Mouse (Mus musculus): ENCODE data around the gene Dhx40.

DNA sequence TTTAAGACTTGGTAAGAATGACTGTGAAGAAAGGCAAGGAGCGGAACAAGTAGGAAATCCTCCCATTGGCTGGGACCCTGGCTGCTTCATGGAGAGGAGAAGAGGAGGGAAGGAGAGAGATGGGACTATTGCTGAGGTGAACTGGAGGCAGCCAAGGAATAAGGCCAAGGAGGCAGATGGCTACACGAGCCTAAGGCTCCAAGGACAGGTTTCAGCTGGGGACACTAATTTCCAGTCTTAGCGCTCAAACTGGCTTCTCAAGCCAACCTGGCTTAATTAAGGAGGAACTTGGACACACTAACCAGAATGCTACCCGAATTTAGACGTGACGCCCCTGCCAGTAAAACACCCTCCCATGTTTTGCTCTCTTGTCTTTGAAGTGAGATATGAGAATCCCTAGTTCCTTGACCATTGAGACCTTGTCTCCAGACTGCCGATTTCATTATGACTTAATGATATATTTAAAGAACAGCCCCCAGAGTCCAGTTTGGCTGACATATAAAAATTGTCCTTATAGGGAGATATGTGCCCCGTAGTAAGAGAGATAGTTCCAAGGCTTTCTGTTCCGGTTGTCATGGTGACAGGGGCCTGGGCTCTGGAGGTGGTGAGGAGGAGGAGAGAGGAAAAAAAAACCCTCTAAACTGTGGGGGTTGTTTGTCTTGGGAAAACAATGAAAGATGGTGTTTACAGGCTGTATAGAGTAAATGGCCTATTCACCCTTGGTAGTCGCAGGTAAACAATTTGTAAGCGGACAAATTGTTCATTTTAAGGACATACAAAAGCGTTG, 48.3 kb upstream of the Dhx40 start:
- no peak for TF ChIP-seq CTCF (IDR thresholded peaks at IDR 0.05; ENCODE audit: control insufficient read depth, insufficient read depth, insufficient read length)
- TF ChIP-seq MYOD1 (IDR thresholded peaks at IDR 0.05; ENCODE audit: control insufficient read depth, insufficient read length, low read depth): no peak
- no peak for TF ChIP-seq USF1 (IDR thresholded peaks at IDR 0.05; ENCODE audit: low read depth)
- TF ChIP-seq MAX (IDR thresholded peaks at IDR 0.05): no peak

All from C2C12 (cell line).